Mouse (Mus musculus): ENCODE results near the gene Slc15a1. TPM values are rescaled to one million over a fixed set of nuclear protein-coding genes. Genes with fewer than 3 reads are reported as not detected.

Slc15a1 gene
- polyA plus RNA-seq, 2 experiments = 0.05 to 0.14 TPM

DNA sequence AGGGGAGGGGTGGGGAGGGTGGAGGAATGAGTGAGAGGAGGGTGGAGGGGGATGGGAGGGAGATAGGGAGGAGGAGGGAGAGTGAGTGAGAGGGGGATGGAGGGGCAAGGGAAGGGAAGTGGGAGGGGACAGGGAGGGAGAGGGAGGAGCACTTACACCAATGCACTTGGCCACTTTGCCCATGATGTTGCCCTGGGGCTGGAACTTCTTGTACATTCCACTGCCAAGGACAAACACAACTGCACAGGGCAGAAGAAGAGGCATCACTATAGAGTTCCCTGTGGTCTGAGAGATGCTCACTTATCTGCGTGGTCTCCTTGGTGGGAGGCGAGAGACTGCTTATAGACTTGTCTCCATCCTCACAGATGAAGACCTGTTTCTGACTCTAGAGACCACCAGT, 23.5 kb downstream of the Slc15a1 start:
- TF ChIP-seq POLR2A (IDR thresholded peaks at IDR 0.05; ENCODE audit: borderline replicate concordance, extremely low read depth, insufficient read depth, insufficient read length) = no peak
- Histone ChIP-seq H3K4me3 (replicated peaks; ENCODE audit: low read length) (no peak overlapping the region), H3K4me2 (replicated peaks; ENCODE audit: low read depth, low read length, severe bottlenecking) (no peak overlapping the region), H3K27me3 (ENCODE audit: control insufficient read depth, insufficient read depth, low read length) (no peaks in the 10 kb centered on the region), H3K9me3 (ENCODE audit: control insufficient read depth, low read length) (no peaks in the 10 kb centered on the region), H3K9ac (ENCODE audit: low read depth, low read length, severe bottlenecking) (no peak overlapping the region), H3K36me3 (ENCODE audit: control insufficient read depth, insufficient read depth, low read length) (no peaks in the 10 kb centered on the region), H3K4me1 (ENCODE audit: control insufficient read depth, insufficient read depth, low read length) (no peaks in the 10 kb centered on the region), H3K27ac (replicated peaks; ENCODE audit: low read depth, low read length) (no peak overlapping the region)
- ATAC-seq (ENCODE audit: low FRiP score, low read depth) (no peak), DNase-seq (ENCODE audit: low spot score) (no peak)
- 88% methylated on average over 2 of the region's 2 CpGs for WGBS

DNA sequence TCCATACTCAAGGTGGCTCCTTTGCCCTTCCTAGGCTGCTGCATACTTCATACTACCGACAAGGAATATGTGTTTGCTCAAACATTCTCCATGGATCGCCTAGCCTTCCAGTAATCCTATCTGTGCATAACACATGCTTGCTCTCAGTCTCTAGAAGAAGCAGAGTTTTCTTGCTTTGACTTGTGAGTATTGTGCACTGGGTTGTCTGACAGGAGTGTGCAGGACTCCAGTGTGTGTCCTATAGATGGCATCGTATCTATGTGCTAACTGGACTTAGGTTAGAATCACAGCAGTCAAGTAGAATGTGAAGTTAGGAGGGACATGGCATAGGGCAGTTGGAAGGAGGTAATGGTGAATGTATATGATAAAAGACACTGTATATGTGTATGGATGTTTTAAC, 26.0 kb downstream of the Slc15a1 start:
- Histone ChIP-seq H3K9me3 (ENCODE audit: control insufficient read depth, low read length) (no peaks in the 10 kb centered on the region), H3K36me3 (ENCODE audit: control insufficient read depth, insufficient read depth, low read length) (no peaks in the 10 kb centered on the region), H3K4me1 (ENCODE audit: control insufficient read depth, insufficient read depth, low read length) (no peaks in the 10 kb centered on the region), H3K4me3 (replicated peaks; ENCODE audit: low read length) (no peak overlapping the region), H3K4me2 (replicated peaks; ENCODE audit: low read depth, low read length, severe bottlenecking) (no peak overlapping the region), H3K9ac (ENCODE audit: low read depth, low read length, severe bottlenecking) (no peak overlapping the region), H3K27ac (replicated peaks; ENCODE audit: low read depth, low read length) (no peak overlapping the region), H3K27me3 (ENCODE audit: control insufficient read depth, insufficient read depth, low read length) (no peaks in the 10 kb centered on the region)
- no peak for TF ChIP-seq POLR2A (IDR thresholded peaks at IDR 0.05; ENCODE audit: borderline replicate concordance, extremely low read depth, insufficient read depth, insufficient read length)
- ATAC-seq (ENCODE audit: low FRiP score, low read depth) = no peak
- WGBS = 81% methylated on average over 3 of the region's 3 CpGs
- DNase-seq (ENCODE audit: low spot score) = no peak

- H3K4me1 ChIP-seq (ENCODE audit: control insufficient read depth, insufficient read depth, low read length) = no peaks in the 10 kb centered on the region
- no peak for DNase-seq (ENCODE audit: low spot score)
- TF ChIP-seq POLR2A (IDR thresholded peaks at IDR 0.05; ENCODE audit: borderline replicate concordance, extremely low read depth, insufficient read depth, insufficient read length) = no peak
- H3K4me2 ChIP-seq (replicated peaks; ENCODE audit: low read depth, low read length, severe bottlenecking) = no peak overlapping the region
- 76% methylated on average over 14 of the region's 14 CpGs for WGBS
- H3K9ac ChIP-seq (ENCODE audit: low read depth, low read length, severe bottlenecking) = no peak overlapping the region
- no peak for ATAC-seq (ENCODE audit: low FRiP score, low read depth)
- no peak overlapping the region for H3K27ac ChIP-seq (replicated peaks; ENCODE audit: low read depth, low read length)
- no peaks in the 10 kb centered on the region for H3K9me3 ChIP-seq (ENCODE audit: control insufficient read depth, low read length)
- H3K27me3 ChIP-seq (ENCODE audit: control insufficient read depth, insufficient read depth, low read length) = no peaks in the 10 kb centered on the region
- no peak overlapping the region for H3K4me3 ChIP-seq (replicated peaks; ENCODE audit: low read length)
- no peaks in the 10 kb centered on the region for H3K36me3 ChIP-seq (ENCODE audit: control insufficient read depth, insufficient read depth, low read length)
These were observed 26.9 kb downstream of the Slc15a1 start for GRCm38 (mm10) chr14:121477925-121478693.

- Histone ChIP-seq H3K4me2 (replicated peaks; ENCODE audit: low read depth, low read length, severe bottlenecking) (no peak overlapping the region), H3K9me3 (ENCODE audit: control insufficient read depth, low read length) (no peaks in the 10 kb centered on the region), H3K4me3 (replicated peaks; ENCODE audit: low read length) (no peak overlapping the region), H3K27ac (replicated peaks; ENCODE audit: low read depth, low read length) (no peak overlapping the region), H3K36me3 (ENCODE audit: control insufficient read depth, insufficient read depth, low read length) (no peaks in the 10 kb centered on the region), H3K27me3 (ENCODE audit: control insufficient read depth, insufficient read depth, low read length) (no peaks in the 10 kb centered on the region), H3K9ac (ENCODE audit: low read depth, low read length, severe bottlenecking) (no peak overlapping the region), H3K4me1 (ENCODE audit: control insufficient read depth, insufficient read depth, low read length) (no peaks in the 10 kb centered on the region)
- TF ChIP-seq POLR2A (IDR thresholded peaks at IDR 0.05; ENCODE audit: borderline replicate concordance, extremely low read depth, insufficient read depth, insufficient read length) = no peak
- 76% methylated on average over 4 of the region's 4 CpGs for WGBS
- no peak for ATAC-seq (ENCODE audit: low FRiP score, low read depth)
- no peak for DNase-seq (ENCODE audit: low spot score)
These were observed 31.2 kb downstream of the Slc15a1 start for GRCm38 (mm10) chr14:121473869-121474268.

DNA sequence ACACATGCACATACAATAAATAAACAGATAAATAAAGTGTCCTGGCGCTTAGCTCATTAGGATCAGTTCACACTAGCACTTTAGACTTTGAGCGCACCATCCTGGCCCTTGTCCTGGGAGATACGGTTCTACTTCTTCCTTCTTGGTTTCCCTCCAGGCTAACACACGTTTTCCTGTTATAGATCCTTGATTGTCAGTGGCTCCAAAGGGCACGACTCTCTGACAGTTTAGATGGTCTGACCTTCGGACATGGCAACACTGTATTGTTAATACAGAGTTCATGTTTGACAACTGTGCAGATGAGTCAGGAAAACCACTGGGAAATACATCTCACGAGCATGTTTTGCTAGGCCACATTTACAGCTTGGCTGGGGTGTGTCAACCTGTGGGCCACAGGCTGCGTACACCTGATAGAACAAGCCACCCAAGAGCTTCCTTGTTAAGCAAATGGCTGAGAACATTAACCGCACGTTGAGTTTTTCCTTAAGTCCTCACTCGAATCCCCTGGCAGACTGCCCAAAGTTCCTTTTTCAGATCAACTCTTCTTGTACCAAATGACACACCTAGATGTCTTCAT, 33.4 kb downstream of the Slc15a1 start:
- Histone ChIP-seq H3K4me2 (replicated peaks; ENCODE audit: low read depth, low read length, severe bottlenecking) (no peak overlapping the region), H3K36me3 (ENCODE audit: control insufficient read depth, insufficient read depth, low read length) (no peaks in the 10 kb centered on the region), H3K9me3 (ENCODE audit: control insufficient read depth, low read length) (no peaks in the 10 kb centered on the region), H3K27me3 (ENCODE audit: control insufficient read depth, insufficient read depth, low read length) (no peaks in the 10 kb centered on the region), H3K27ac (replicated peaks; ENCODE audit: low read depth, low read length) (no peak overlapping the region), H3K4me1 (ENCODE audit: control insufficient read depth, insufficient read depth, low read length) (no peaks in the 10 kb centered on the region), H3K4me3 (replicated peaks; ENCODE audit: low read length) (no peak overlapping the region), H3K9ac (ENCODE audit: low read depth, low read length, severe bottlenecking) (no peak overlapping the region)
- no peak for TF ChIP-seq POLR2A (IDR thresholded peaks at IDR 0.05; ENCODE audit: borderline replicate concordance, extremely low read depth, insufficient read depth, insufficient read length)
- WGBS = 79% methylated on average over 11 of the region's 11 CpGs
- DNase-seq (ENCODE audit: low spot score) (no peak), ATAC-seq (ENCODE audit: low FRiP score, low read depth) (no peak)

Data from limb, embryonic 14.5 days (tissue).